Mouse (Mus musculus): ENCODE data around the gene Nolc1.
A peak's percentile ranks its signal among the peaks of the same experiment; 100 is the strongest.

DNA sequence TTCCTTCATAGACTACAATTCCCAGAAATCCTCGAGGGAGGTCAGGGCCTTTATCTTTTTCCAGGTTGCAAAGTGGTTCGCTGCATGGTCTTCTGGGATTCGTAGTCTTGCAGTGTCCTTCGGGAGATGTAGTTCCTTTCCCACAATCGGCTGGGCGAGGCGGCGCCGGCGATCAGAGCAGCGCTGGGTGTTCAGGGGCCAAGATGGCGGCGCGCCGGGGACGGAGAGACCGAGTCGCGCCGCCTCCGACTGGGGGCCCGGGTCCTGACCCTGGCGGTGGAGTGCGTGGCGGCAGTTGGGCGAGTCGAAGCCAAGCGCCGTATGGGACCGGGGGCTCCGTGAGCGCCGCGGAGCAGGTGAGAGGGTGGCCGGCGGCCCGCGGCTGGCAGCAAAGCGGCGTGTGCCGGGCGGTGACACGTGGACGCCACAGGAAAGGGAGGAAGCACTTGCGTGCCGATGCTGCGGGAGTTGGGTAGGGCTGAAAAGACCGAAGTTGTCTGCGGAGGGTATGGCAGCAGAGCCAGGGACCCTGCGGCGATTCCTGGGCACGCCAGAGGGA is 19.2 kb upstream of the Nolc1 start:
- TF ChIP-seq TAL1 (IDR thresholded peaks at IDR 0.05; ENCODE audit: low read length), result no peak
- TF ChIP-seq GATA1 (IDR thresholded peaks at IDR 0.05; ENCODE audit: low read length), result peak; percentile 86

Measured in erythroblast, embryonic 14.5 days (primary cell).